Mouse (Mus musculus) central nervous system, embryonic 14 days (tissue): ENCODE measurements around the gene 5330417C22Rik. TPM values are rescaled to one million over a fixed set of nuclear protein-coding genes. Genes with fewer than 3 reads are reported as not detected.

ENCODE experiments used
- polyA plus RNA-seq: library from polyadenylated mRNA; depleted of rRNA; stranded (reverse); fragments of >200 nt; gene quantifications from 2 replicates; pipeline ENCODE4 v1.2.3, GENCODE M21; 2012; rRNA removed

Gene 5330417C22Rik
- polyA plus RNA-seq, result 5.7 and 6.4 TPM in 2 replicates

GRCm38 (mm10) chr3:108536517-108537260 lies at the start of gene 5330417C22Rik:
Gene 5330417C22Rik, minus strand, starts transcription at chr3:108536536.

GRCm38 (mm10) chr3:108571443-108572294 lies 35.3 kb upstream of the 5330417C22Rik start, which contains the start of gene Taf13:
Gene Taf13, plus strand, starts transcription at chr3:108571698.

GRCm38 (mm10) chr3:108562133-108562730 lies 25.9 kb upstream of the 5330417C22Rik start, which contains the start of gene Tmem167b:
Gene Tmem167b, minus strand, starts transcription at chr3:108562466.

GRCm38 (mm10) chr3:108533951-108534350 lies 2.4 kb downstream of the 5330417C22Rik start, which contains the start of gene 1700013F07Rik:
Gene 1700013F07Rik, plus strand, starts transcription at chr3:108534150.

GRCm38 (mm10) chr3:108444698-108445365 lies 91.5 kb downstream of the 5330417C22Rik start, which contains the start of gene Sars:
Gene Sars, minus strand, starts transcription at chr3:108445209.

GRCm38 (mm10) chr3:108414857-108415830 lies 121.2 kb downstream of the 5330417C22Rik start, which contains the start of gene Celsr2:
Gene Celsr2, minus strand, starts transcription at chr3:108415552.

Other genes with a start within 250 kb of the 5330417C22Rik start
- gene Mybphl, start 171.6 kb downstream of the 5330417C22Rik start, polyA plus RNA-seq, result 0.07 and 0.09 TPM in 2 replicates
- gene Psrc1, start 152.7 kb downstream of the 5330417C22Rik start, polyA plus RNA-seq, result 48.8 and 69.0 TPM in 2 replicates
- 66.1 and 72.8 TPM in 2 replicates for gene Celsr2, start 121.0 kb downstream of the 5330417C22Rik start, polyA plus RNA-seq
- 193 and 227 TPM in 2 replicates for gene Sars, start 91.3 kb downstream of the 5330417C22Rik start, polyA plus RNA-seq
- gene 1700013F07Rik, start 2.4 kb downstream of the 5330417C22Rik start, polyA plus RNA-seq, result 1.6 and 1.8 TPM in 2 replicates
- 15.9 and 16.8 TPM in 2 replicates for gene Tmem167b, start 25.9 kb upstream of the 5330417C22Rik start, polyA plus RNA-seq
- gene Taf13, start 35.2 kb upstream of the 5330417C22Rik start, polyA plus RNA-seq, result 33.6 and 33.8 TPM in 2 replicates
- 78.4 and 92.7 TPM in 2 replicates for gene Wdr47, start 54.7 kb upstream of the 5330417C22Rik start, polyA plus RNA-seq
- gene Clcc1, start 117.4 kb upstream of the 5330417C22Rik start, polyA plus RNA-seq, result 59.0 and 61.8 TPM in 2 replicates
- 20.0 and 27.7 TPM in 2 replicates for gene Gpsm2, start 185.8 kb upstream of the 5330417C22Rik start, polyA plus RNA-seq
- 0.04 and 0.40 TPM in 2 replicates for gene Aknad1, start 203.1 kb upstream of the 5330417C22Rik start, polyA plus RNA-seq